Mouse (Mus musculus) midbrain, postnatal 0 days (tissue): ENCODE results near the gene Nell2. TPM values are rescaled to one million over a fixed set of nuclear protein-coding genes. Genes with fewer than 3 reads are reported as not detected.
A peak's percentile ranks its signal among the peaks of the same experiment; 100 is the strongest.

Experiments used
- ATAC-seq: fragments of 200-750 bp; cut with Nextera tagmentation; 2 replicates; pipeline ENCODE4 v1.8.0; 2017; ENCODE audit warnings: moderate number of reproducible peaks, mild to moderate bottlenecking, moderate TSS enrichment, moderate library complexity; ENCODE audit not compliant: low FRiP score
- DNase-seq: peaks from one replicate; pipeline ENCODE4 v3.0.0-alpha.2; 2015; ENCODE audit warnings: low spot score
- H3K27ac ChIP-seq: fragments of 300-500 bp; sonication (generic); 2 replicates; pipeline ENCODE4 v1.5.1; 2014; ENCODE audit warnings: low read depth, mild to moderate bottlenecking, low read length, mixed read lengths
- H3K27me3 ChIP-seq: fragments of 300-500 bp; sonication (generic); 2 replicates; pipeline ENCODE4 v1.6.1; 2014; ENCODE audit warnings: low read length, control low read depth, mixed read lengths; ENCODE audit not compliant: insufficient read depth
- H3K36me3 ChIP-seq: fragments of 300-500 bp; sonication (generic); 2 replicates; pipeline ENCODE4 v1.6.1; 2014; ENCODE audit warnings: low read length, control low read depth, mixed read lengths; ENCODE audit not compliant: insufficient read depth
- H3K4me1 ChIP-seq: fragments of 300-500 bp; sonication (generic); 2 replicates; pipeline ENCODE4 v1.6.1; 2014; ENCODE audit warnings: mild to moderate bottlenecking, control low read depth, antibody characterized with exemption, low read length, mixed read lengths; ENCODE audit not compliant: insufficient read depth
- H3K4me2 ChIP-seq: fragments of 300-500 bp; sonication (generic); 2 replicates; pipeline ENCODE4 v1.6.1; 2014; ENCODE audit warnings: low read depth, mild to moderate bottlenecking, low read length, mixed read lengths; ENCODE audit not compliant: poor library complexity, severe bottlenecking
- H3K4me3 ChIP-seq: fragments of 300-500 bp; sonication (generic); 2 replicates; pipeline ENCODE4 v1.5.1; 2014; ENCODE audit warnings: low read depth, mild to moderate bottlenecking, low read length, moderate library complexity
- H3K9ac ChIP-seq: fragments of 300-500 bp; sonication (generic); replicated peaks from 2 replicates; pipeline ENCODE4 v1.6.1; 2014; ENCODE audit warnings: mild to moderate bottlenecking, low read length, moderate library complexity, mixed read lengths; ENCODE audit not compliant: poor library complexity, severe bottlenecking
- H3K9me3 ChIP-seq: fragments of 300-500 bp; sonication (generic); 2 replicates; pipeline ENCODE4 v1.6.1; 2016; ENCODE audit warnings: low read length, control low read depth
- CTCF ChIP-seq: IDR thresholded peaks from 2 replicates; pipeline ENCODE4 v1.5.1; 2016; ENCODE audit warnings: antibody characterized with exemption, mild to moderate bottlenecking
- WGBS: fragments of 180-500 bp; shearing (Covaris S2); extraction: QIAGEN DNeasy Blood & Tissue Kit; methylation state at CpG from one replicate; pipeline ENCODE4 v1.1.7; 2014; 5-methylcytosine and 5-hydroxymethylcytosine counted together
- polyA plus RNA-seq: library from polyadenylated mRNA; unstranded; fragments of >200 nt; fragmentation: Nextera tagmentation; extraction: Ambion mirVana; gene quantifications from 2 replicates; pipeline ENCODE4 v1.2.1, GENCODE M21; 2015
- total RNA-seq: library from RNA; depleted of rRNA; stranded (reverse); fragments of >200 nt; gene quantifications from 2 replicates; pipeline ENCODE4 v1.2.3, GENCODE M21; 2014

Nell2 gene
- total and polyA plus RNA-seq, 2 experiments from 2014 or later: 181 to 199 TPM

DNA sequence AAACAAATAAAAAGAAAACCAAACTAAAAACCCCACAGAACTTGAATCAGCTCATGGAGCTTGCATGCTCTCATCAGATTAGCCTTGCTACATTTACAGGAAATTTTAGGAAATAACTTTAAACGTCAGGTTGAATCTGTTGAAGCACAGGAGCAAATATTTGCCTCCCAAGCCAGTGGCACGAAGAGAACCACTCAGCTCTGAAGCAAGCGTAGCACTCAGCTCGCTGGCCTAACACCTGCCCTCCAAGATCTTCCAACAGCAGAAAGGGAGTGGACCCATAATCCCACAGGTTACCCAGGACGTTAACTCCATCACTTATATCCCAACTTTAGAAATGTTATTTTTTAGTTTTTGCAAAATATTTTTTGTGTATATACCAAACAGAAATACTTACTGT lies 252.8 kb downstream of the Nell2 start:
- no peaks in the 10 kb centered on the region for H3K4me1 ChIP-seq
- 89% methylated on average over 5 of the region's 5 CpGs for WGBS
- no peak for DNase-seq
- no peak overlapping the region for H3K4me3 ChIP-seq
- H3K4me2 ChIP-seq: no peak overlapping the region
- no peaks in the 10 kb centered on the region for H3K9me3 ChIP-seq
- no peaks in the 10 kb centered on the region for H3K27me3 ChIP-seq
- H3K9ac ChIP-seq: no peak overlapping the region
- no peak for TF ChIP-seq CTCF
- H3K36me3 ChIP-seq: no peaks in the 10 kb centered on the region
- H3K27ac ChIP-seq: no peak overlapping the region
- no peak for ATAC-seq

- Histone ChIP-seq H3K9ac (no peak overlapping the region), H3K4me3 (no peak overlapping the region), H3K4me1 (no peaks in the 10 kb centered on the region), H3K27me3 (no peaks in the 10 kb centered on the region), H3K4me2 (no peak overlapping the region), H3K27ac (no peak overlapping the region), H3K9me3 (no peaks in the 10 kb centered on the region), H3K36me3 (no peaks in the 10 kb centered on the region)
- no peak for DNase-seq
- TF ChIP-seq CTCF: no peak
- 89% methylated on average over 3 of the region's 3 CpGs for WGBS
- no peak for ATAC-seq
Measured at GRCm38 (mm10) chr15:95273236-95273635, 255.1 kb downstream of the Nell2 start.

- DNase-seq: no peak
- ATAC-seq: no peak
- Histone ChIP-seq H3K9me3 (no peaks in the 10 kb centered on the region), H3K27ac (no peak overlapping the region), H3K4me3 (no peak overlapping the region), H3K4me2 (no peak overlapping the region), H3K27me3 (no peaks in the 10 kb centered on the region), H3K9ac (no peak overlapping the region), H3K4me1 (no peaks in the 10 kb centered on the region), H3K36me3 (no peaks in the 10 kb centered on the region)
- TF ChIP-seq CTCF: peak; percentile 54
- WGBS: 91% methylated on average over 3 of the region's 3 CpGs
Measured at GRCm38 (mm10) chr15:95272167-95272566, 256.2 kb downstream of the Nell2 start.

DNA sequence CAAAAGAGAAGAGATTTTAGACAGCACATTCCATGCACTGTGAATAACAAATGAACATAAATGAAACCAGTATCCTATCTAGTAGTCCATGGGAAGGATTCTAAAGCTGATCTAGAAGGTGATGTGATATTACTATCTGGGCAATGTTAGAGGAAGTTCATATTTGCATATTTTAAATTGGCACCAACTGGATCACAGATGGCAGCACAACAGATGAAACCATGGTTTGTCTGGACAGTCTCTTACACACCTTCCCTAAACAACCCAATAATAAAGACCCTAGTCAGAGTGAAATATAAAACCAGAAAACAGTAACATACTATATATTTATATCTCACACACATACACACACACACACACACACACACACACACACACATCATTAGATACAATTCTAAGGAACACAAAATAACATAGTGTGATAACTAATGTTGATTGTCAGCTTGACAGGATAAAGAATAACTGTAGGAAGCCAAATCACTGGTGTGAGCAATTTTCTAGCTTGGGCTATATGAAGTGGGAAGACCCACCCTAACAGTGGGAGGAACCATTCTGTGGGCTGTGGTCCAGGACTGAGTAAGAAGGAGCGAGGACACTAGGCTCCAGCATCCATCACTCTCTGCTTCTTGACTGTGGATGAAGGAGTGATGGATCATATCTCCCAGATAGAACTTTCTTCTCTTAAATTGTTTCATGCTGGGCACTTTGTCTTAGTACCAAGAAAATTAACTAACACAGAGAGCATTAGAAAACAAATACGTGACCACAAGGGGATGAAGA lies 268.5 kb downstream of the Nell2 start:
- ATAC-seq: no peak
- Histone ChIP-seq H3K4me3 (no peak overlapping the region), H3K36me3 (no peaks in the 10 kb centered on the region), H3K27me3 (no peaks in the 10 kb centered on the region), H3K9me3 (no peaks in the 10 kb centered on the region), H3K4me1 (no peaks in the 10 kb centered on the region), H3K4me2 (no peak overlapping the region), H3K9ac (no peak overlapping the region), H3K27ac (no peak overlapping the region)
- 88% methylated on average over 2 of the region's 2 CpGs for WGBS
- no peak for TF ChIP-seq CTCF
- DNase-seq: no peak

DNA sequence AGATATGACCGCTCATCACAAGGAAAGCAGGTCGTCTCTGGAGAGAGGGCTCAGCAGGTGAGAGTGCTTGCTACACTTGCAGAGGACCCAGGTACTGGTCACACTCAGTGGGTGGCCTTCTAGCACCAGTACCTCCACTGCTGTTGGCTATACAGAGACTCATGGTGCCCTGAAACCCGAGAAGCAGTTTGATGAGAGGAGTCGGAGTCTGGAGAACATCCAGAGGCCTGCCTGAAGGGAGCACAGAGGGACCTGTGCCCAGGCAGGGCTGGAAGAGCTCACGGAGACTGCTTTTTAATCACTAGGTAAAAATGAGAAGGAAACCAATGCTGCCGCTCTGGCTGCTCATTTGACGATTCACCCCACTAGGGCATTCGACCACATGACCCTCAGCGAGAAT lies 271.2 kb downstream of the Nell2 start:
- no peak for DNase-seq
- TF ChIP-seq CTCF: no peak
- Histone ChIP-seq H3K4me1 (no peaks in the 10 kb centered on the region), H3K4me3 (no peak overlapping the region), H3K4me2 (no peak overlapping the region), H3K27me3 (no peaks in the 10 kb centered on the region), H3K9me3 (no peaks in the 10 kb centered on the region), H3K27ac (no peak overlapping the region), H3K36me3 (no peaks in the 10 kb centered on the region), H3K9ac (no peak overlapping the region)
- ATAC-seq: no peak
- whole genome bisulfite sequencing: 75% methylated on average over 9 of the region's 9 CpGs

- Histone ChIP-seq H3K4me2 (no peak overlapping the region), H3K27ac (no peak overlapping the region), H3K9me3 (no peaks in the 10 kb centered on the region), H3K4me1 (no peaks in the 10 kb centered on the region; the same call in 1 of the 2 replicates), H3K9ac (no peak overlapping the region), H3K4me3 (no peak overlapping the region), H3K36me3 (0 out of 2 replicates have a peak, but pooled peaks cover 3% of the 10 kb centered on the region), H3K27me3 (no peaks in the 10 kb centered on the region)
- no peak for ATAC-seq
- no peak for DNase-seq
- no peak for TF ChIP-seq CTCF
- 94% methylated on average over 11 of the region's 11 CpGs for WGBS
Measured at GRCm38 (mm10) chr15:95245516-95245915, 282.8 kb downstream of the Nell2 start.
